Mouse (Mus musculus) urinary bladder, postnatal 0 days (tissue): ENCODE results near the gene Olfr986. TPM values are rescaled to one million over a fixed set of nuclear protein-coding genes. Genes with fewer than 3 reads are reported as not detected.

ENCODE experiments used
- polyA plus RNA-seq: library from polyadenylated mRNA; unstranded; fragments of >200 nt; fragmentation: Nextera tagmentation; extraction: Ambion mirVana; gene quantifications from 2 replicates; pipeline ENCODE4 v1.2.1, GENCODE M21; 2015

Olfr986 gene
- polyA plus RNA-seq = not detected in 2 replicates

DNA sequence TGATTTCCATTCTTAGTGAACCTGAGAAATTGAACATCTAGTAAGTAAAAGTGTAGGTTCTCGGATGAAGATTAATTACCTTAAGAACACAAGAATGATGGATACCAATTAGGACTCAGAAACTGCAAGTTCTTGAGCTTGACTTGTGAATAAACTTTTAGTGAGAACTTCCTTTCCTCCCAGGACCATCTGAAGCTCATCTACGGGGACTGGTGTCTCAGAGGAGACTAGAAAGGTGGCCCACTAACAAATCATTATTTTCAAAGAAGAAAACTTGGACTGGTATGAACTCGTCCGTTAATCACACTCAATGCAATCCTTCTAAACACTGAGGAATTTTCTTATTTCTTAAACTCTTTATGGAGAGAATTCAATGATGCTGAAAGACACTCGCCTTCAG, at the start of gene Olfr986:
Gene Olfr986, plus strand, starts transcription at position 301 of the 400 bp plus-strand sequence.

DNA sequence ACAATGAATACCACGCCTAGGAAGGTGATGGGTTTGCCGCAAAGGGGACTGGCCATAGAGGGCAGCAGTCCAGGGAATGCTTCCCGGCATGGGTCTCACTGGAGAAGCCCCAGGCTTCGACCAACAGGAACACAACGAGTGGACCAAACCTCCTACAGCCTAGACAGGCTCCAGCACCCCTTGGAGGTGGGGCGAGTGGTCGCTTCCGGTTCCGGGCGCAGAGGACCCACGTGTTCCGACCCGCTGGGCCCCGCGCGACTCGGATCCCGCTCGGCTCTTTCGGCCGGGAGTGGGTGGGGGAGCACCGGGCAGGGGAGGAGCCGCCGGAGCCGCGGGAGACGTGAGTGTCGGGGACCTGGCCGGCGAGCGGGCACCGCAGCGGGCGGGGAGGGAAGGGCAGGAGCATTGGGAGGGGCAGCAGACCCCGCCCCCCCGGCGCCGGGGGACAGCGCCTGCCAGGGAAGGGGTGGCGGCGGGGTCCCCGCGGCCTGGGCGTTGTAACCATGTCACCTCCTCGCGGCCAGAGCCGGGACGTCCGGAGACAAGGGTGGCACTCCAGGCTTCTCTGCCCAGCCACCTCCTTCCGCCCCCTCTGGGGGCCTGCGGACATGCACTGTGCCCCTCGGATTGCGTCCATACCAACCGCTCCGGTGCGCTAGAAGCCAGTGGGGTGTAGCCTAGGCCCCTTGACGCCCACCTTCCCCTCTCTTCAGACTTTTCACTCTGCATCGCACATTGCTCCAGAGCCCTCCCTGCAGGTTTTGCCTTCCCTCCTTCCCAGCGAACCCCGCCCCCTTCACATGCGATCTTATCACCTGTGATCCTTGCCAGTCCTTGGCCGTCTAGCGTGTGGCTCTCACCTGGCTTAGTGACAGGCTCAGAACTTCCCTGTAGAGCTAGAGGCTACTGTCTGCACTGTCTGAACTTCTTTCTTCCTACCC, 11.6 kb downstream of the Olfr986 start, which contains the start of gene Zfp202:
Gene Zfp202, plus strand, starts transcription at position 219 of the 941 bp plus-strand sequence.

Other genes starting within 250 kb of the Olfr986 start
- gene Olfr974, start 243.4 kb upstream of the Olfr986 start, polyA plus RNA-seq = not detected in 2 replicates
- not detected in 2 replicates for gene Olfr975, start 228.9 kb upstream of the Olfr986 start, polyA plus RNA-seq
- not detected in 2 replicates for gene Olfr976, start 219.8 kb upstream of the Olfr986 start, polyA plus RNA-seq
- gene Olfr978, start 188.8 kb upstream of the Olfr986 start, polyA plus RNA-seq = not detected in 2 replicates
- not detected in 2 replicates for gene Olfr979, start 177.5 kb upstream of the Olfr986 start, polyA plus RNA-seq
- not detected in 2 replicates for gene Olfr980, start 171.3 kb upstream of the Olfr986 start, polyA plus RNA-seq
- gene Olfr981, start 159.5 kb upstream of the Olfr986 start, polyA plus RNA-seq = not detected in 2 replicates
- gene Olfr982, start 107.1 kb upstream of the Olfr986 start, polyA plus RNA-seq = not detected in 2 replicates
- not detected in 2 replicates for gene Olfr983, start 87.3 kb upstream of the Olfr986 start, polyA plus RNA-seq
- gene Olfr984, start 66.7 kb upstream of the Olfr986 start, polyA plus RNA-seq = not detected in 2 replicates
- gene Olfr985, start 50.7 kb upstream of the Olfr986 start, polyA plus RNA-seq = not detected in 2 replicates
- gene Tmem225, start 32.8 kb upstream of the Olfr986 start, polyA plus RNA-seq = not detected in 2 replicates
- 2.4 and 2.5 TPM in 2 replicates for gene Zfp202, start 11.4 kb downstream of the Olfr986 start, polyA plus RNA-seq
- 3.4 and 4.9 TPM in 2 replicates for gene Scn3b, start 88.3 kb downstream of the Olfr986 start, polyA plus RNA-seq